26 mouse cellular contexts compared by ENCODE assay signal in genomic region chr19:60955712-60956111, GRCm38 (mm10).
"Had no signal": no experiment of that assay in that cellular context is flagged by ENCODE, and none has a peak within 500 bp of the region (broad histone marks: within the 10 kb centered on the region; RNA-seq: fewer than 3 reads in every experiment).

No protein-coding gene starts in this region.

- DNase-seq: gastrocnemius, postnatal 10 days; gastrocnemius, postnatal 36 days; heart, adult 18-20 months; heart, postnatal 36 days; kidney, adult 11 months; kidney, adult 2 months; kidney, adult 9 months; kidney, postnatal 14 days; kidney, postnatal 36 days; layer of hippocampus, adult 9-11 months; layer of hippocampus, postnatal 36 days; left cerebral cortex, postnatal 4 days; liver, embryonic 13.5 days had no signal

- H3K9me3 ChIP-seq: heart, embryonic 15.5 days; hindbrain, embryonic 13.5 days; hindbrain, embryonic 15.5 days; kidney, embryonic 15.5 days; limb, embryonic 13.5 days; limb, embryonic 15.5 days; liver, embryonic 13.5 days; liver, embryonic 15.5 days had no signal

- H3K27me3 ChIP-seq: heart, embryonic 13.5 days; heart, embryonic 15.5 days; hindbrain, embryonic 13.5 days; hindbrain, embryonic 15.5 days; kidney, embryonic 15.5 days; limb, embryonic 13.5 days; limb, embryonic 15.5 days; liver, embryonic 13.5 days; liver, embryonic 15.5 days had no signal

- H3K27ac ChIP-seq: heart, embryonic 13.5 days; heart, embryonic 15.5 days; hindbrain, embryonic 13.5 days; hindbrain, embryonic 15.5 days; hindbrain, postnatal 0 days; kidney, embryonic 15.5 days; kidney, postnatal 0 days; limb, embryonic 13.5 days; limb, embryonic 15.5 days; liver, embryonic 13.5 days; liver, embryonic 15.5 days had no signal

- H3K36me3 ChIP-seq: heart, embryonic 13.5 days; heart, embryonic 15.5 days; hindbrain, embryonic 13.5 days; hindbrain, embryonic 15.5 days; kidney, embryonic 15.5 days; limb, embryonic 13.5 days; limb, embryonic 15.5 days; liver, embryonic 13.5 days; liver, embryonic 15.5 days had no signal

- H3K4me3 ChIP-seq: heart, embryonic 13.5 days; heart, embryonic 15.5 days; hindbrain, embryonic 13.5 days; hindbrain, embryonic 15.5 days; kidney, embryonic 15.5 days; limb, embryonic 13.5 days; limb, embryonic 15.5 days; liver, embryonic 13.5 days; liver, embryonic 15.5 days had no signal

- H3K4me1 ChIP-seq: hindbrain, embryonic 13.5 days; hindbrain, embryonic 15.5 days; kidney, embryonic 15.5 days; limb, embryonic 13.5 days; limb, embryonic 15.5 days; liver, embryonic 15.5 days had no signal

- ATAC-seq: hindbrain, postnatal 0 days; intestine, embryonic 16.5 days had no signal

- H3K9ac ChIP-seq: heart, embryonic 13.5 days; heart, embryonic 15.5 days; hindbrain, embryonic 13.5 days; hindbrain, embryonic 15.5 days; kidney, embryonic 15.5 days; limb, embryonic 13.5 days; limb, embryonic 15.5 days; liver, embryonic 13.5 days; liver, embryonic 15.5 days had no signal

- H3K4me2 ChIP-seq: heart, embryonic 11.5 days; heart, embryonic 13.5 days; heart, embryonic 15.5 days; hindbrain, embryonic 13.5 days; hindbrain, embryonic 15.5 days; kidney, embryonic 15.5 days; limb, embryonic 13.5 days; limb, embryonic 15.5 days; liver, embryonic 11.5 days; liver, embryonic 13.5 days; liver, embryonic 15.5 days had no signal
